12 mouse cellular contexts compared by ENCODE assay signal in the genomic region with DNA sequence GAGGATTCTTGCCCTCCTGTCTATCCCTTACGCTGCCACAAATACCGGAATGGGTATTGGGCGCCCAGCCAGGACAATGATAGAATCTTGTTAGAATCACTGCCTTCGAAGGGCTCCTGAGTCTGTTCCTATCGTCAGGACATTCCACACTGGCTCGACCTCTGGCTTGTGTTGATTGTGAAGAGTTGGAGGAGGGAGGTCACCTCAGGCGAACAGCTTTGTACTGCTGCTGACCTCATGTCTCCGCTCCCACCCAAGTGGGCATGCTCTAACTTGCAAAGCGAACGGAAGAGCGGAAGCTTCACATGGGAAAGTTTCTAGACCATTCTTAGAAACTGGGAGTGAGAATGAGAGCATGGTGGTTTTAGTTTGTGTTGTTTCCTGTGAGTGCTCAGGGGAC. TPM values are rescaled to one million over a fixed set of nuclear protein-coding genes. Genes with fewer than 3 reads are reported as not detected.
DNase-seq lines count a peak whose midpoint lies in the region; ATAC-seq and TF ChIP-seq lines count a peak whose summit lies in the region.
"Had no signal": no experiment of that assay in that cellular context is flagged by ENCODE, and none has a peak within 500 bp of the region (broad histone marks: within the 10 kb centered on the region; RNA-seq: fewer than 3 reads in every experiment).

No protein-coding gene starts in this region.

- no peak for TF ChIP-seq CTCF in heart, adult 2 months (IDR thresholded peaks at IDR 0.05)
- no peak for TF ChIP-seq CTCF in stomach, postnatal 0 days (IDR thresholded peaks at IDR 0.05; ENCODE audit: low read depth)

- TF ChIP-seq POLR2A in heart, adult 2 months (IDR thresholded peaks at IDR 0.05; ENCODE audit: insufficient read depth, low read depth, low read length): peak; percentile 76

- no peak overlapping the region for H3K4me2 ChIP-seq in stomach, postnatal 0 days (replicated peaks; ENCODE audit: low read depth)
- H3K4me2 ChIP-seq: embryonic facial prominence, embryonic 15.5 days; stomach, embryonic 15.5 days had no signal

- H3K4me3 ChIP-seq in heart, adult 2 months: peak overlapping the region; percentile 49
- no peak overlapping the region for H3K4me3 ChIP-seq in stomach, postnatal 0 days (ENCODE audit: low read depth, low read length)
- H3K4me3 ChIP-seq: embryonic facial prominence, embryonic 15.5 days; stomach, embryonic 15.5 days had no signal

- TF ChIP-seq EP300 in heart, adult 2 months (IDR thresholded peaks at IDR 0.05; ENCODE audit: insufficient read depth, low read depth, low read length): peak; percentile 93
- no peak for TF ChIP-seq EP300 in stomach, postnatal 0 days (optimal IDR thresholded peaks at IDR 0.05)

- 7% methylated on average over 11 of the region's 11 CpGs for WGBS in heart, adult 2 months
- WGBS in stomach, postnatal 0 days: 56% methylated on average over 11 of the region's 11 CpGs

- peak overlapping the region; percentile 62 for H3K9ac ChIP-seq in heart, adult 2 months (ENCODE audit: low read depth, low read length)
- H3K9ac ChIP-seq in stomach, postnatal 0 days (ENCODE audit: low read length): no peak overlapping the region
- H3K9ac ChIP-seq: embryonic facial prominence, embryonic 15.5 days; stomach, embryonic 15.5 days had no signal

- H3K79me2 ChIP-seq in heart, adult 2 months (replicated peaks; ENCODE audit: control insufficient read depth, insufficient read depth, low read length): no peaks in the 10 kb centered on the region

- no peak for ATAC-seq in stomach, postnatal 0 days (ENCODE audit: low FRiP score, low TSS enrichment)

- intact Hi-C loops in heart, adult 2 months (cut with DNase I): no loop called here

- H3K27me3 ChIP-seq in heart, adult 2 months (ENCODE audit: control insufficient read depth, insufficient read depth, low read length): no peaks in the 10 kb centered on the region
- H3K27me3 ChIP-seq in stomach, postnatal 0 days (ENCODE audit: control insufficient read depth, insufficient read depth, low read length): no peaks in the 10 kb centered on the region

- DNase-seq in lung, postnatal 10 days: peak; percentile 45
- DNase-seq in lung, adult 18-20 months: no peak
- DNase-seq in heart, adult 2 months: peak; percentile 70 to 81
- peak; percentile 81 for DNase-seq in heart, postnatal 4 days
- DNase-seq in skeletal muscle tissue, adult 2 months (ENCODE audit: low read depth, low spot score): peak; percentile 70
- no peak for DNase-seq in cerebellum, postnatal 10 days
- no peak for DNase-seq in cerebellum, postnatal 25 days
- no peak for DNase-seq in stomach, postnatal 0 days (ENCODE audit: low spot score)

- H3K4me1 ChIP-seq in heart, adult 2 months (ENCODE audit: control insufficient read depth, insufficient read depth, low read length): peaks cover 5% of the 10 kb centered on the region
- H3K4me1 ChIP-seq in stomach, postnatal 0 days (replicated peaks; ENCODE audit: control insufficient read depth, insufficient read depth): peaks cover 2% of the 10 kb centered on the region; the same call in 1 of the 2 replicates
- H3K4me1 ChIP-seq: stomach, embryonic 15.5 days had no signal

- peak overlapping the region; percentile 86 for H3K27ac ChIP-seq in heart, adult 2 months
- no peak overlapping the region for H3K27ac ChIP-seq in stomach, postnatal 0 days (replicated peaks)
- H3K27ac ChIP-seq: embryonic facial prominence, embryonic 15.5 days; stomach, embryonic 15.5 days had no signal

- H3K36me3 ChIP-seq in heart, adult 2 months (ENCODE audit: control insufficient read depth, insufficient read depth, low read length): peaks cover 8% of the 10 kb centered on the region
- H3K36me3 ChIP-seq in stomach, postnatal 0 days (ENCODE audit: control insufficient read depth, insufficient read depth, low read length): no peaks in the 10 kb centered on the region
- H3K36me3 ChIP-seq: embryonic facial prominence, embryonic 15.5 days; stomach, embryonic 15.5 days had no signal

- no peaks in the 10 kb centered on the region for H3K9me3 ChIP-seq in stomach, postnatal 0 days (ENCODE audit: control insufficient read depth, low read length)
- H3K9me3 ChIP-seq: embryonic facial prominence, embryonic 15.5 days; stomach, embryonic 15.5 days had no signal

RNA-seq across cellular contexts. Expression of a gene that starts 38.7 kb away (rescaled TPM):
- under 1 TPM in 1 of 2 experiments, not detected in 1; 0.34 TPM for total RNA-seq in heart, adult 2 months (2021)
- polyA plus RNA-seq in heart, adult 2 months (2012; rRNA removed): 1.0 and 3.6 TPM in 2 replicates
- total RNA-seq in heart, postnatal 4 days (2021): under 1 TPM in 1 of 2 experiments, not detected in 1; 0.47 TPM
- 0.65 and 0.74 TPM in 2 replicates for polyA plus RNA-seq in stomach, postnatal 0 days (2015; fragmentation: Nextera tagmentation; extraction: Ambion mirVana)

RNA-seq across cellular contexts. Expression of a gene that starts 47.6 kb away (rescaled TPM):
- total RNA-seq in heart, adult 2 months (2021): 10 to 100 TPM; 14.5 to 20.9 TPM
- 11.1 and 19.9 TPM in 2 replicates for polyA plus RNA-seq in heart, adult 2 months (2012; rRNA removed)
- total RNA-seq in heart, postnatal 4 days (2021): 10 to 100 TPM; 29.0 to 29.2 TPM
- polyA plus RNA-seq in stomach, postnatal 0 days (2015; fragmentation: Nextera tagmentation; extraction: Ambion mirVana): 20.5 and 21.4 TPM in 2 replicates

RNA-seq across cellular contexts. Expression of a gene that starts 55.8 kb away (rescaled TPM):
- 100 to 1,000 TPM; 622 to 797 TPM for total RNA-seq in heart, adult 2 months (2021)
- 268 and 420 TPM in 2 replicates for polyA plus RNA-seq in heart, adult 2 months (2012; rRNA removed)
- 100 to 1,000 TPM; 284 to 319 TPM for total RNA-seq in heart, postnatal 4 days (2021)
- 11.9 and 13.5 TPM in 2 replicates for polyA plus RNA-seq in stomach, postnatal 0 days (2015; fragmentation: Nextera tagmentation; extraction: Ambion mirVana)

RNA-seq across cellular contexts. Expression of a gene that starts 59.6 kb away (rescaled TPM):
- 1 to 10 TPM; 2.8 to 3.0 TPM for total RNA-seq in heart, adult 2 months (2021)
- polyA plus RNA-seq in heart, adult 2 months (2012; rRNA removed): 12.2 and 21.0 TPM in 2 replicates
- total RNA-seq in heart, postnatal 4 days (2021): under 1 TPM; 0.26 to 0.74 TPM
- polyA plus RNA-seq in stomach, postnatal 0 days (2015; fragmentation: Nextera tagmentation; extraction: Ambion mirVana): 0.11 TPM in 1 of 2 replicates, not detected in the other
- polyA plus RNA-seq: limb, embryonic 11.5 days; lung, embryonic 16.5 days; stomach, embryonic 15.5 days had no signal

Comparison
In these comparisons a context has a peak if more than half of its experiments do, and no peak if none do; other contexts are left out.
1. DNase-seq: peak in lung, postnatal 10 days (single experiment), heart, adult 2 months (2 of 2), heart, postnatal 4 days (single experiment) and skeletal muscle tissue, adult 2 months (single experiment); none in lung, adult 18-20 months (0 of 2), cerebellum, postnatal 10 days (0 of 2), cerebellum, postnatal 25 days (0 of 2) and stomach, postnatal 0 days (single experiment).